Mouse (Mus musculus) midbrain, postnatal 0 days (tissue): ENCODE data around the gene Hyal1. TPM values are rescaled to one million over a fixed set of nuclear protein-coding genes. Genes with fewer than 3 reads are reported as not detected.

Experiments
- ATAC-seq: fragments of 200-750 bp; cut with Nextera tagmentation; 2 replicates; pipeline ENCODE4 v1.8.0; 2017; ENCODE audit warnings: moderate number of reproducible peaks, mild to moderate bottlenecking, moderate TSS enrichment, moderate library complexity; ENCODE audit not compliant: low FRiP score
- DNase-seq: peaks from one replicate; pipeline ENCODE4 v3.0.0-alpha.2; 2015; ENCODE audit warnings: low spot score
- H3K27ac ChIP-seq: fragments of 300-500 bp; sonication (generic); 2 replicates; pipeline ENCODE4 v1.5.1; 2014; ENCODE audit warnings: low read depth, mild to moderate bottlenecking, low read length, mixed read lengths
- H3K27me3 ChIP-seq: fragments of 300-500 bp; sonication (generic); 2 replicates; pipeline ENCODE4 v1.6.1; 2014; ENCODE audit warnings: low read length, control low read depth, mixed read lengths; ENCODE audit not compliant: insufficient read depth
- H3K36me3 ChIP-seq: fragments of 300-500 bp; sonication (generic); 2 replicates; pipeline ENCODE4 v1.6.1; 2014; ENCODE audit warnings: low read length, control low read depth, mixed read lengths; ENCODE audit not compliant: insufficient read depth
- H3K4me1 ChIP-seq: fragments of 300-500 bp; sonication (generic); 2 replicates; pipeline ENCODE4 v1.6.1; 2014; ENCODE audit warnings: mild to moderate bottlenecking, control low read depth, antibody characterized with exemption, low read length, mixed read lengths; ENCODE audit not compliant: insufficient read depth
- H3K4me2 ChIP-seq: fragments of 300-500 bp; sonication (generic); 2 replicates; pipeline ENCODE4 v1.6.1; 2014; ENCODE audit warnings: low read depth, mild to moderate bottlenecking, low read length, mixed read lengths; ENCODE audit not compliant: poor library complexity, severe bottlenecking
- H3K4me3 ChIP-seq: fragments of 300-500 bp; sonication (generic); 2 replicates; pipeline ENCODE4 v1.5.1; 2014; ENCODE audit warnings: low read depth, mild to moderate bottlenecking, low read length, moderate library complexity
- H3K9ac ChIP-seq: fragments of 300-500 bp; sonication (generic); replicated peaks from 2 replicates; pipeline ENCODE4 v1.6.1; 2014; ENCODE audit warnings: mild to moderate bottlenecking, low read length, moderate library complexity, mixed read lengths; ENCODE audit not compliant: poor library complexity, severe bottlenecking
- H3K9me3 ChIP-seq: fragments of 300-500 bp; sonication (generic); 2 replicates; pipeline ENCODE4 v1.6.1; 2016; ENCODE audit warnings: low read length, control low read depth
- CTCF ChIP-seq: IDR thresholded peaks from 2 replicates; pipeline ENCODE4 v1.5.1; 2016; ENCODE audit warnings: antibody characterized with exemption, mild to moderate bottlenecking
- WGBS: fragments of 180-500 bp; shearing (Covaris S2); extraction: QIAGEN DNeasy Blood & Tissue Kit; methylation state at CpG from one replicate; pipeline ENCODE4 v1.1.7; 2014; 5-methylcytosine and 5-hydroxymethylcytosine counted together
- polyA plus RNA-seq: library from polyadenylated mRNA; unstranded; fragments of >200 nt; fragmentation: Nextera tagmentation; extraction: Ambion mirVana; gene quantifications from 2 replicates; pipeline ENCODE4 v1.2.1, GENCODE M21; 2015
- total RNA-seq: library from RNA; depleted of rRNA; stranded (reverse); fragments of >200 nt; gene quantifications from 2 replicates; pipeline ENCODE4 v1.2.3, GENCODE M21; 2014

The Hyal1 gene
- total and polyA plus RNA-seq, 2 experiments from 2014 or later: 2.9 to 3.5 TPM

DNA sequence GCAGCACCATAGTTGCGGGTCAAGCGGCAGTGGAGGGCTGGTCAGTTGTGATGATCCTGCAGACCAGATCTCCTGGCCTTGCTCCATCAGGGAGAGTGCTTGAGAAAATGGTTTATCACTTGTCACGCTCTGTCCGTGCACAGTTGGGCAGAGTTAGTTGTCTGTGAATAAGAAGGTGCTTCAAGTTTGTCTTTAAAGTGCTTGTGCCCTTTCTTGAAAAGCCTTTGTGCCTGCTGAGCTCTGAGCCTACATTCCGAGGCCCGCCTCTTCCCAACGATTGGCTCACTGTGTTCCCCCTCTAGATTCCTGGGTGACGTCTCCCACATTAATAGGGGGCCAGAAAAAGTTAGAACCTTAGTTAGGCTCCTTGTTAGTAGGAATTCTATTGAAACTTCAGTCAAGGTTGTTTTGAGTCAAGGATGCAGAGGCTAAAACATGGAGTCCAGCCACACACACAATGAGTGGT is 24.8 kb upstream of the Hyal1 start:
- no peak for TF ChIP-seq CTCF
- Histone ChIP-seq H3K9ac (no peak overlapping the region), H3K27ac (no peak overlapping the region), H3K4me3 (peak overlapping the region; percentile 30), H3K4me2 (peak overlapping the region; percentile 56; the same call in 1 of the 2 replicates), H3K4me1 (peaks cover 7% of the 10 kb centered on the region; the same call in 1 of the 2 replicates), H3K36me3 (no peaks in the 10 kb centered on the region), H3K9me3 (no peaks in the 10 kb centered on the region), H3K27me3 (peaks cover 28% of the 10 kb centered on the region)
- DNase-seq (no peak), ATAC-seq (no peak)
- WGBS: 16% methylated on average over 8 of the region's 8 CpGs

DNA sequence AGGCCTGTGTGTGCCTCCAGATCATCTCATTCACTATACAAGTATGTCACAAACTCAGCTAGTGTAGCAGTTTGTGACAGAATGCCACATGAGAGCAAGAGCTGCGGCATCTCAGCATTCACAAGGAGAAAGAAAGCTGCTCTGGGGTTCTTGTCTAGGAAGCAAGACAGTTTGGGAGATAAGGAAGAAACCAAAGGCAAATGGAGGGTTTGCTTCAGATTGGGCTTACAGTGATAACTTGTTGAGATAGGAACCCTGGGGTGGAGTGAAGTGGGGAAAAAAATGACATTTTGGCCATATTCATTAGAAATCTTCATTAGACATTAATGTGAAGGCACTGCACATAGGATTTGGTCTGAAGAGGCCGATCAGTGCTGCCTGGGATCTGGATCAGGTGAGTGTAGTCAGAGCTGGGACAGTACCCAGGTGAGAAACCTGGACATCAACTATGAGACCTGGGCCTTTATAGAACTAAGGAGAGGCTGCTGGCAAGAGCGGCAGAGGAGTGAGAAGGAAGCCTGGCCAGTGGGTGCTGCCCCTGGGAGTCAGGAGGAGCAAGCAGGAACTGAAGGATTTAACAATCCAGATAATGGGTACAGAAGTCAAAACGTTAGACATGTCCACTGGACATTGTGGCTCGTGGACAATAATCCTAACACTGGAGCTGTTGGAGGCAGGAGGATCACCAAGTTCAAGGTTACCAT is 23.9 kb upstream of the Hyal1 start:
- no peak for TF ChIP-seq CTCF
- H3K27ac ChIP-seq: no peak overlapping the region
- peaks cover 28% of the 10 kb centered on the region for H3K27me3 ChIP-seq
- no peak overlapping the region for H3K4me3 ChIP-seq
- no peaks in the 10 kb centered on the region; the same call in 1 of the 2 replicates for H3K4me1 ChIP-seq
- DNase-seq: no peak
- no peak overlapping the region for H3K9ac ChIP-seq
- 80% methylated on average over 5 of the region's 5 CpGs for WGBS
- H3K36me3 ChIP-seq: peaks cover 6% of the 10 kb centered on the region
- H3K9me3 ChIP-seq: no peaks in the 10 kb centered on the region
- ATAC-seq: no peak
- H3K4me2 ChIP-seq: no peak overlapping the region

DNA sequence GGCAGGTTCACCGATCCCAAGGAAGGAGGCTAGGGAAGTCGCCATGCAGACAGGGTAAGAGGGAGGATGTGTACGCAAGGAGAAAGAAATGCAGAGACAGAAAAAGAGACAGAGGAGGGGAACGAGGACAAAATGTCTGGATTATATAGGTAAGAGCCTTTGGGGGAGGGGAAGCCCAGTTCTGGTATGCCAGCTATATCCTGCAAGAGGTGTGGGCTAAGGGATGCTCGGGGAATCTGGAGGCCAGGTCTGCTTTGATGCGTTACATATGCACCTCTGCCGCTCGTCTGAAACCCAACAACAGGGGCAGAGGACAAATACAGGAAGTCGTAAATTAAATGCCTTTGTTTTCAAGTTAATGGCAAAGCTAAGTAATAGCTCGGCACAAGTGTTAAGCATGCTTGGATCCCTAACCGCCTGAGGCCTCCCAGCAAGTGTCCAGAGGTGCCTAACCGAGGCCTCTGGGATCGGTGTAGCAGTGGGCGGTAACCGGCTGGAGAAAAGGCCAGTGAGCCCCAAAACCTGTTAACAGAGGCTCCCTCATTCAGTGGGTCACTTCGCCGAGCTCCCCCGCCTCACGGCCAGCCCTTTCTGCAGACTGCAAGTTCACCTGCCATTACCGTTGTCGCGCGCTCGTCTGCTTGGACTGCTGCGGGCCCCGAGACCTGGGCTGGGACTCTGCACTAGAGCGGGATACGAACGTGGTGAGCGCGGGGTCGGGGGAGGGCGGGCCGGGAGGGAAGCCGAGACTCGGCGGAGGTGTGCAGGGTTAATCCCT is 23.0 kb upstream of the Hyal1 start:
- H3K9ac ChIP-seq: peak overlapping the region; percentile 74
- DNase-seq (no peak), ATAC-seq (peak; percentile 70)
- no peaks in the 10 kb centered on the region; the same call in 1 of the 2 replicates for H3K4me1 ChIP-seq
- WGBS: 8% methylated on average over 36 of the region's 37 CpGs
- H3K27me3 ChIP-seq: peaks cover 28% of the 10 kb centered on the region
- peak overlapping the region; percentile 78 for H3K27ac ChIP-seq
- peak overlapping the region; percentile 74 for H3K4me3 ChIP-seq
- H3K9me3 ChIP-seq: no peaks in the 10 kb centered on the region
- H3K4me2 ChIP-seq: peak overlapping the region; percentile 81
- H3K36me3 ChIP-seq: peaks cover 15% of the 10 kb centered on the region
- TF ChIP-seq CTCF: no peak

DNA sequence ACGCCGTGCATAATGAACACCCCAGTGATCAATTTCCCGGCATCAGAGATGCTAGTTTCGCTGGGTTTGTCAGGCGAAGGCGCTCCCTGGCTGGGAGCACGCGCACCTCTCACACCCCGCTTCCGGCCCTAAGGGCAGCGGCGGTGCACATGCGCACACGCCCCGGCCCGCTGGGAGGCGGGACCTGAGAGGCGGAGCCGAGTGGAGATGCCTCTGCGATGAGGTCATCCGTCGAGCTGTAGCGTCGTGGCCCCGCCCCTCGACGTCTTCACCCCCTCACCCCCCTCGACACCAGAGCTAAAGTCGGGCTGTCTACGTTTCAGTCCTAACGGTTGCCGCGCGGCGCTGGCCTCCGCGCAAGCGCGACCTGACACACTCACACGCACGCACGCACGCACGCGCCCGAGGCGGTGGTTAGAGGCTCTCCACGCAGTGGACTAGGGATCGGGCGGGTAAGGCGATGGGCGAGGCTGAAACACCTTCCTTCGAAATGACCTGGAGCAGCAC is 22.4 kb upstream of the Hyal1 start:
- ATAC-seq (peak; percentile 93), DNase-seq (peak; percentile 99)
- H3K4me3 ChIP-seq: peak overlapping the region; percentile 74
- no peaks in the 10 kb centered on the region; the same call in 1 of the 2 replicates for H3K4me1 ChIP-seq
- no peaks in the 10 kb centered on the region for H3K9me3 ChIP-seq
- H3K9ac ChIP-seq: peak overlapping the region; percentile 74
- peak; percentile 45 for TF ChIP-seq CTCF
- peak overlapping the region; percentile 81 for H3K4me2 ChIP-seq
- WGBS: under 1% methylated on average over 49 of the region's 53 CpGs
- peaks cover 19% of the 10 kb centered on the region for H3K36me3 ChIP-seq
- H3K27ac ChIP-seq: peak overlapping the region; percentile 79
- peaks cover 28% of the 10 kb centered on the region for H3K27me3 ChIP-seq

DNA sequence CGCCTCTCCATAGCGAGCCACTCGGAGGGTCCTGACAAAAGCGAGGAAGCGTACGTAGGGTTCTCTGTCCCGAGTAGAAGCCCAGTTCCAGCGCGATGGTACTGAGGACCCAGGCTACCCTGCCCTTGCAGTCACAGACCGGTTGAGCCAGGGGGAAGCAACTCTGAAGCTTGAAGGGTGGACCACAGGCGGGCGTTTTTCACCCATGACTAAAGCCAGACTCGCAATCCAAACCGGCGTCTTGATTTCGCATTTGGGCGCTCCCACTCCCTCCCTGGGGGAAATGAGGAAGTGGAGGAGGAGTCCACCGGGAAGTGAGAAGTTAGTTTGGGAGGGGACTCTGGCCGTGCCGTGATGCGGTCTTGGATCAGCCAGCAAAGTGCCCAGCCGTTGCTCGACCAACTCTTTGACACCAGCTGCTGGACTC is 21.7 kb upstream of the Hyal1 start:
- ATAC-seq: no peak
- 0% methylated on average over 23 of the region's 23 CpGs for WGBS
- DNase-seq: no peak

More for the DNA sequence above, 21.7 kb upstream of the Hyal1 start:
- Histone ChIP-seq H3K9ac (peak overlapping the region; percentile 74), H3K4me1 (no peaks in the 10 kb centered on the region; the same call in 1 of the 2 replicates), H3K4me3 (peak overlapping the region; percentile 74), H3K36me3 (peaks cover 25% of the 10 kb centered on the region), H3K27ac (peak overlapping the region; percentile 79), H3K4me2 (peak overlapping the region; percentile 81), H3K27me3 (peaks cover 26% of the 10 kb centered on the region), H3K9me3 (no peaks in the 10 kb centered on the region)
- TF ChIP-seq CTCF: no peak
